Mouse (Mus musculus) lung, postnatal 0 days (tissue): Measurements from ENCODE around the gene 4933405L10Rik. TPM values are rescaled to one million over a fixed set of nuclear protein-coding genes. Genes with fewer than 3 reads are reported as not detected.

Source experiments
- ATAC-seq: fragments of 200-750 bp; cut with Nextera tagmentation; 2 replicates; pipeline ENCODE4 v1.8.0; 2017; ENCODE audit warnings: moderate library complexity
- DNase-seq: peaks from one replicate; pipeline ENCODE4 v3.0.0-alpha.2; 2016; ENCODE audit warnings: low spot score
- H3K27ac ChIP-seq: fragments of 300-500 bp; sonication (generic); 2 replicates; pipeline ENCODE4 v1.5.1; 2014; ENCODE audit warnings: antibody characterized with exemption, mild to moderate bottlenecking, low read length, mixed read lengths
- H3K27me3 ChIP-seq: fragments of 300-500 bp; sonication (generic); replicated peaks from 2 replicates; pipeline ENCODE4 v1.6.1; 2014; ENCODE audit warnings: low read length, mixed read lengths; ENCODE audit not compliant: insufficient read depth
- H3K36me3 ChIP-seq: fragments of 300-500 bp; sonication (generic); 2 replicates; pipeline ENCODE4 v1.6.1; 2014; ENCODE audit warnings: low read length, mixed read lengths; ENCODE audit not compliant: insufficient read depth
- H3K4me1 ChIP-seq: fragments of 300-500 bp; sonication (generic); 2 replicates; pipeline ENCODE4 v1.6.1; 2014; ENCODE audit warnings: antibody characterized with exemption, low read depth, low read length, mixed read lengths; ENCODE audit not compliant: insufficient read depth
- H3K4me2 ChIP-seq: fragments of 300-500 bp; sonication (generic); replicated peaks from 2 replicates; pipeline ENCODE4 v1.6.1; 2014; ENCODE audit warnings: low read depth, mild to moderate bottlenecking, low read length, moderate library complexity, mixed read lengths
- H3K4me3 ChIP-seq: fragments of 300-500 bp; sonication (generic); 2 replicates; pipeline ENCODE4 v1.5.1; 2014; ENCODE audit warnings: low read depth, low read length
- H3K9ac ChIP-seq: fragments of 300-500 bp; sonication (generic); replicated peaks from 2 replicates; pipeline ENCODE4 v1.6.1; 2014; ENCODE audit warnings: low read depth, mild to moderate bottlenecking
- H3K9me3 ChIP-seq: fragments of 300-500 bp; sonication (generic); 2 replicates; pipeline ENCODE4 v1.6.1; 2016; ENCODE audit warnings: low read length, mixed read lengths
- CTCF ChIP-seq: IDR thresholded peaks from 2 replicates; pipeline ENCODE4 v1.5.1; 2016; ENCODE audit warnings: antibody characterized with exemption, mild to moderate bottlenecking
- EP300 ChIP-seq: IDR thresholded peaks from 2 replicates; pipeline ENCODE4 v1.6.1; 2016; ENCODE audit warnings: antibody characterized with exemption, mild to moderate bottlenecking, control low read depth
- WGBS: fragments of 180-500 bp; shearing (Covaris S2); extraction: QIAGEN DNeasy Blood & Tissue Kit; methylation state at CpG from one replicate; pipeline ENCODE4 v1.1.7; 2014; 5-methylcytosine and 5-hydroxymethylcytosine counted together
- polyA plus RNA-seq: library from polyadenylated mRNA; unstranded; fragments of >200 nt; fragmentation: Nextera tagmentation; extraction: Ambion mirVana; gene quantifications from 2 replicates; pipeline ENCODE4 v1.2.1, GENCODE M21; 2015

The 4933405L10Rik gene
- polyA plus RNA-seq, 1 experiment from 2014 or later: not detected

DNA sequence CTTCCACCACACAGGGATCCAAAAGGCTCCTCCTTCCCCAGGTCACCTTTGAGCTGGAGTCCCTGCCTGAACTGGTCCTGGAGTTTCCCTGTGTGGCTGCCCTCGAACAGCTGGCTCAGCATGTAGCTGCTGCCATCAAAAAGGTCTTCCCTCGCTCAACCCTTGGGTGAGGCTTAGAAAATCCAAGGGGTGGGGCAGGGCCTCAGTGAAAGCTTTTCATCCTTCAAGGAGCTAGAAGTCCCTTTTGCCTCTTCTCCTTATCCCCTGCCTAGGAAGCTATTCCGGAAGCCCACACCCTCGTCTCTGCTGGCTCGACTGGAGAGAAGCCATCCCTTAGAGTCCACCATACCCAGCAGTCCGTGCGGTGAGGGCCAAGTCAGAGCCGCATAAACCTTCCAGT, 19.9 kb upstream of the 4933405L10Rik start:
- H3K4me3 ChIP-seq: no peak overlapping the region
- H3K27ac ChIP-seq: no peak overlapping the region
- DNase-seq (no peak), ATAC-seq (no peak)
- no peak overlapping the region for H3K4me2 ChIP-seq
- H3K36me3 ChIP-seq: 0 out of 2 replicates have a peak, but pooled peaks cover 4% of the 10 kb centered on the region
- no peak for TF ChIP-seq CTCF
- no peak for TF ChIP-seq EP300
- no peaks in the 10 kb centered on the region for H3K9me3 ChIP-seq
- H3K27me3 ChIP-seq: no peaks in the 10 kb centered on the region
- H3K4me1 ChIP-seq: no peaks in the 10 kb centered on the region
- 50% methylated on average over 8 of the region's 8 CpGs for WGBS
- H3K9ac ChIP-seq: no peak overlapping the region

DNA sequence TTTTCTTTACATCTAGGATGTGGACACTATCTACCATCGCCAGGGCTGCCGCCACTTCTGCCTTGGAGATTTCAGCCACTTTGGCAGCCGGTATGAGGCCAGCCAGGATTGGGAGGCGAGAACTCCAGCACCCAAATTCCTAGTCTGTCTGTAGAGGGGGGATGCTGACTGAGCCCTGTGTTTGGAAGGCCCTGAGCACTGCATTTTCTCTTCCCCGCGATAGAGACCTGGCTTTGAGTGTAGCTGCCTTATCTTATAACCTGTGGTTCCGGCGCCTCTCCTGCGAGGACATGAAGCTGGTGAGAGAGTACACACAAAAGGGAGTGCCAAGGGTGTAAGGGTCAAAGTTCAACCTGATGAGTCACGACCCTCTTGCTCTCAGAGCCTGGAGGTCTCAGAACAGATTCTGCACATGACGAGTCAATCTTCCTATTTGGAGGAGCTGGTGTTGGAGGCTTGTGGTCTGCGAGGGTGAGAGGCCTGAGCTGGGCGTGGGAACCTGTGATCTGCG, 19.2 kb upstream of the 4933405L10Rik start:
- no peak for DNase-seq
- 52% methylated on average over 14 of the region's 14 CpGs for WGBS
- ATAC-seq: no peak

DNA sequence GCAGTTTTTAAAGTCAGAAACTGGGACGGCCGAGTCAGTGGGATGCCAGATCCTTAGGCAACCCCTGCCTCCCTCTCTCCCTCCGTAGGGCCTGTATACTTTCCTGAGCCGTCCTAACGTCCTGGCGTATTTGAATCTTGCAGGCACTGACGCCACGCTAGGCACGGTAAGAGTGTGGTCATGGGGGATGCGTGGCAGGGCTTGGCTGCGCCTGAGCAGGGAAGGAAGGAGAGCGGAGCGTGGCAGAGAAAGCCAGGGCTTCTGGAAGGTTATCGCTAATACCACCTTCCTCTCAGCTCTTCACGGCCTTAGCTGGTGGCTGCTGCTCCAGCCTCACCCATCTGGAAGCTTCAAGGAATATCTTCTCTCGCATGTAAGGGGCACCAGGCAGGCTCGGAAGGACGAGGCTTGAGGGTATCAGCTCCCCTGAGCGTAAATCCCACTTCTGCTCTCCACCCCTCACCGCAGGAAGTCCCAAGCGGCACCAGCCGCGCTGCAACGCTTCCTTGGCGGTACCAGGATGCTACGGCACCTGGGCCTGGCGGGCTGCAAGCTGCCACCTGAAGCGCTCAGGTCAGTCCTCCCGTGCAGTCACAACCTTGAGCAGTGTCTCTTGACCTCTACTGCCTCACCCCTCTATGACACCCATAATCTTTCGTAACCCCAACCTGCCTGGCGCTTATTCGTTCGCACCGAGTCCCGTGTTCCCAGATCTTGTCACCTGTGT, 18.0 kb upstream of the 4933405L10Rik start:
- Histone ChIP-seq H3K4me2 (no peak overlapping the region), H3K4me3 (no peak overlapping the region), H3K36me3 (no peaks in the 10 kb centered on the region), H3K27me3 (no peaks in the 10 kb centered on the region), H3K27ac (no peak overlapping the region), H3K9ac (no peak overlapping the region), H3K4me1 (peaks cover 6% of the 10 kb centered on the region; the same call in 1 of the 2 replicates), H3K9me3 (no peaks in the 10 kb centered on the region)
- WGBS: 63% methylated on average over 35 of the region's 35 CpGs
- TF ChIP-seq CTCF: no peak
- no peak for TF ChIP-seq EP300
- no peak for ATAC-seq
- DNase-seq: no peak

More for the DNA sequence above, 19.2 kb upstream of the 4933405L10Rik start:
- Histone ChIP-seq H3K4me1 (no peaks in the 10 kb centered on the region), H3K9me3 (no peaks in the 10 kb centered on the region), H3K27ac (no peak overlapping the region), H3K27me3 (no peaks in the 10 kb centered on the region), H3K36me3 (no peaks in the 10 kb centered on the region), H3K4me2 (no peak overlapping the region), H3K9ac (no peak overlapping the region), H3K4me3 (no peak overlapping the region)
- TF ChIP-seq EP300 (no peak), CTCF (no peak)

DNA sequence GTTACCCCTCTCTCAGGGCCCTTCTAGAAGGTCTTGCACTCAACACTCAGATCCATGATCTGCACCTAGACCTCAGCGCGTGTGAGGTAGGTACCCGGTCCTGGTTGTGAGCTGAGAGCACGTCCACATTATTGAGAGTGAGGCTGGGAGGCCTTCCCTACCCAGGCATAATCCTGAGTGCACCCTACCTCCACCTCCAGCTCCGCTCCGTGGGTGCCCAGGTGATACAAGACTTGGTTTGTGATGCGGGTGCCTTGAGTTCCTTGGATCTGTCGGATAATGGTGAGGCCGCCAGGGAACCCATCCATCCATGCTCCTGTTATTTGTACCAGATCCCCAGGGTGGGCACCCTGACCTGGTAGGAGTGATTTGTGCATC, 17.5 kb upstream of the 4933405L10Rik start:
- TF ChIP-seq CTCF (no peak), EP300 (no peak)
- Histone ChIP-seq H3K4me1 (peaks cover 6% of the 10 kb centered on the region; the same call in 1 of the 2 replicates), H3K9me3 (no peaks in the 10 kb centered on the region), H3K27me3 (no peaks in the 10 kb centered on the region), H3K27ac (no peak overlapping the region), H3K4me2 (no peak overlapping the region), H3K4me3 (no peak overlapping the region), H3K36me3 (no peaks in the 10 kb centered on the region), H3K9ac (no peak overlapping the region)
- ATAC-seq: no peak
- DNase-seq: no peak
- WGBS: 88% methylated on average over 9 of the region's 9 CpGs

DNA sequence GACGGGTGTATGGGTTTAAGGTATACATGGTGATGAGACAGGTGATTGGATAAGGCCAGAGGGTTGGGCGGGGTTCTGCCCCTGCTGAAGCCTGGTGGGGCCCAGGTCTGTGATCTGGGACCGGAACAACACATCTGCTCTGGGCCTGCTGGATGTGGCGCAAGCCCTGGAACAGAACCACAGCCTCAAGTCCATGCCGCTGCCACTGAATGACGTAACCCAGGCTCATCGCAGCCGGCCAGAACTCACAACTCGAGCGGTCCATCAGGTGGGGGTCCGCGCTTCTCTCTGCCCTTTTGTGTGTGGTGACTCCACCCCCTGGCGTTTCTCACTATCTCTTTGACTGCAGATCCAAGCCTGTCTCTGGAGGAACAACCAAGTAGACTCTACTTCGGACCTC, 16.5 kb upstream of the 4933405L10Rik start:
- H3K4me1 ChIP-seq: peaks cover 6% of the 10 kb centered on the region; the same call in 1 of the 2 replicates
- no peaks in the 10 kb centered on the region for H3K9me3 ChIP-seq
- H3K36me3 ChIP-seq: no peaks in the 10 kb centered on the region
- H3K27ac ChIP-seq: no peak overlapping the region
- H3K9ac ChIP-seq: no peak overlapping the region
- H3K4me3 ChIP-seq: no peak overlapping the region
- TF ChIP-seq CTCF (no peak), EP300 (no peak)
- WGBS: 75% methylated on average over 12 of the region's 14 CpGs
- DNase-seq (no peak), ATAC-seq (no peak)
- no peak overlapping the region for H3K4me2 ChIP-seq
- no peaks in the 10 kb centered on the region for H3K27me3 ChIP-seq

DNA sequence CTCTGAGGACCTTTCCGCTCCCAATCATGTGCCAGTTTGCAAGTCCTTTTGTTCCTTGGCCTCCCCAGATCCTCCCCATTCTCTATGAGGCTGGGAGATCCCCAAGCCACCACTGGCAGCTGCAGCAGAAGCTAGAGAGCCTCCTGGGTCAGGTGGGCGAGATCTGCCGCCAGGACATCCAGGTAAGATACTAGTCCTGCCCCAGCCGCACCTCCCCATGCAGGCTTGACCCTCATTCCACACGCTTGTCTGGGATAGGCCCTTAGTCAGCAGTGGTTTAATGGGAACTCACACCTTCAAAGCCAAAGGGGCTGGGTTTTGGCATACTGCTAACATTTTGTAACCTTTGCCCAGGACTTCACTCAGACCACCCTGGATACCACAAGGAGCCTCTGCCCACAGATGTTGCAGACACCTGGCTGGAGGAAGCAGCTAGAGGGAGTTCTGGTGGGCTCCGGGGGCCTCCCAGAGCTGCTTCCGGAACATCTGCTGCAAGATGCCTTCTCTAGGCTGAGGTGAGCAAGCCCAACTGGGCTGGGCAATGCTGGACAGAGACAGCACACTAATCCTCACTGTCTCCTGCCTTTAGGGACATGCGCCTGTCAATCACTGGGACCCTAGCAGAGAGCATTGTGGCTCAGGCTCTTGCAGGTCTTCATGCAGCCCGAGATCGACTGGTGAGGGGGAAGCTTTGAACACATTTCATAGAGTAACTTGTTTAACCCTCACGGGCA, 14.8 kb upstream of the 4933405L10Rik start:
- H3K27ac ChIP-seq: no peak overlapping the region
- DNase-seq (no peak), ATAC-seq (no peak)
- no peaks in the 10 kb centered on the region for H3K9me3 ChIP-seq
- peaks cover 6% of the 10 kb centered on the region; the same call in 1 of the 2 replicates for H3K36me3 ChIP-seq
- TF ChIP-seq CTCF (no peak), EP300 (no peak)
- no peak overlapping the region for H3K9ac ChIP-seq
- no peaks in the 10 kb centered on the region for H3K27me3 ChIP-seq
- 92% methylated on average over 11 of the region's 11 CpGs for WGBS
- no peak overlapping the region for H3K4me2 ChIP-seq
- no peak overlapping the region for H3K4me3 ChIP-seq
- peaks cover 6% of the 10 kb centered on the region; the same call in 1 of the 2 replicates for H3K4me1 ChIP-seq
